8 mouse cellular contexts compared by ENCODE assay signal in the genomic region with DNA sequence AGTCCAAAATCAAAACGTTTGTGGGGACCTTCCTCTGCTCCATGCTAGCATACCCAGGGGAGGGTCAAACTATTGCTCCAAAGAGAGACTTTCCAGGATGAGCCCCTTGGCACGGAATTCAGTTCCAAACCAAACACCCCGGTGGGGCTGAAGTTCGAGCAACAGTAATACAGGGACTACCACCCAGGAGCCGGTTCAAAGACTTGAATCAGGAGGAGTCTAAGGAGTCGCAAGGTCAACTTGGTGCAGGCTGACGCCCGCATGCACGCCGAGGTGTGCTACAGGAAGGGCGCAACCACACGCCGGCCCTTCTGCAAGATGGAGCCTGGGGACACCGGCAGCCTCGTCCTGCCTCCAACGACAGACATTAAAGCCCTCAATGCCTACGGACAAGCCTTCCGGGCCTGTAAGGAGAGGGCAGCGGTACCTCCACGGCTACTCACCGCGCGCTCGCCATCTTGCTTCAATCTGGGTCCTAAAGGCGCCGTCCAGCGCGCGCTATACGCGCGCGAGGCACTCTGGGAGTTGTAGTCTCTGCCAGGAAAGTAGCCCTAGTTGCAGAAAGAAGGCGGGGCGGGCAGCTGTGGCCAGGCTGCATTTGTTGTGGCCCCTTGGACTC. TPM values are rescaled to one million over a fixed set of nuclear protein-coding genes. Genes with fewer than 3 reads are reported as not detected.
DNase-seq lines count a peak whose midpoint lies in the region; TF ChIP-seq lines count a peak whose summit lies in the region.

A gene (minus strand): TSS at position 478 of the 619 bp plus-strand sequence.

- 2% methylated on average over 35 of the region's 35 CpGs for WGBS in macrophage (ENCODE audit: missing documents)

- TF ChIP-seq CTCF in left cerebral cortex, adult 2 months (IDR thresholded peaks at IDR 0.05), result no peak

- intact Hi-C loops in left cerebral cortex, adult 2 months (cut with DNase I), result loop anchor here (1.0 kb wide), 1 partner anchor 13 kb away; no protein-coding TSS in a partner anchor

- peak within 1 kb of the TSS; percentile 93 for H3K27ac ChIP-seq in left cerebral cortex, adult 2 months
- H3K27ac ChIP-seq in macrophage, result peak within 1 kb of the TSS; percentile 65

- peaks cover 16% of the 10 kb centered on the region; the same call in 1 of the 2 replicates for H3K79me2 ChIP-seq in macrophage (ENCODE audit: inconsistent target)

- DNase-seq in adrenal gland, adult (ENCODE audit: inconsistent age in 2 of 2, low spot score in 1 of 2), result peak; percentile 88 to 96
- peak; percentile 95 for DNase-seq in embryo, embryonic 10 days (ENCODE audit: low spot score)
- DNase-seq in gastrocnemius, postnatal 10 days, result peak; percentile 84
- DNase-seq in hindlimb bud, embryonic 11.5 days (ENCODE audit: extremely low spot score, low read depth, low spot score), result peak; percentile 83
- peak; percentile 82 to 85 for DNase-seq in left cerebral cortex, adult 2 months (ENCODE audit: extremely low spot score in 1 of 2, low spot score in 2 of 2)
- DNase-seq in right cerebral cortex, adult 18-20 months, result peak; percentile 91
- peak; percentile 57 for DNase-seq in urinary bladder, adult 2 months (ENCODE audit: low spot score)

- peak within 1 kb of the TSS; percentile 71 for H3K4me3 ChIP-seq in left cerebral cortex, adult 2 months
- peak within 1 kb of the TSS; percentile 86 for H3K4me3 ChIP-seq in macrophage (ENCODE audit: inconsistent target)

- peaks cover 6% of the 10 kb centered on the region; the same call in 1 of the 2 replicates for H3K36me3 ChIP-seq in macrophage (ENCODE audit: inconsistent target)

RNA-seq across cellular contexts. Expression of the gene that starts here (rescaled TPM):
- 100 to 1,000 TPM; 222 to 273 TPM for total RNA-seq in gastrocnemius, postnatal 10 days (2021)
- 10 to 100 TPM; 69.0 to 71.2 TPM for total RNA-seq in left cerebral cortex, adult 2 months (2021)
- 10 to 100 TPM in 14 of 26 experiments, 1 to 10 TPM in 12; 1.5 to 28.7 (median 11.6) TPM for total RNA-seq in macrophage (2018; cell fraction: chromatin; rRNA removed)
- 100 to 1,000 TPM in 7 of 26 experiments, 10 to 100 TPM in 19; 60.9 to 134 (median 93.5) TPM for total RNA-seq in macrophage (2018; cell fraction: cytosol; rRNA removed)
- 10 to 100 TPM in 17 of 26 experiments, 1 to 10 TPM in 9; 2.7 to 26.9 (median 14.3) TPM for total RNA-seq in macrophage (2018; cell fraction: nucleus; rRNA removed)
- polyA plus RNA-seq in macrophage (2018), result 84.5 to 233 TPM (median 194 TPM) in 3 replicates
- 178 and 179 TPM in 2 replicates for polyA plus RNA-seq in urinary bladder, adult 2 months (2012; rRNA removed)

Comparison
In these comparisons a context has a peak if more than half of its experiments do, and no peak if none do; other contexts are left out.
1. Peak in every context shown above with its lines: DNase-seq, H3K4me3 ChIP-seq and H3K27ac ChIP-seq.